Mouse (Mus musculus) forebrain, embryonic 11.5 days (tissue): ENCODE data around the gene Pdzd7. TPM values are rescaled to one million over a fixed set of nuclear protein-coding genes. Genes with fewer than 3 reads are reported as not detected.

Experiments
- ATAC-seq: fragments of 200-750 bp; cut with Nextera tagmentation; replicated peaks from 2 replicates; pipeline ENCODE4 v1.8.0; 2017; ENCODE audit warnings: moderate TSS enrichment; ENCODE audit not compliant: low FRiP score
- DNase-seq: peaks from one replicate; pipeline ENCODE4 v3.0.0-alpha.2; 2017; ENCODE audit warnings: low spot score
- H3K27ac ChIP-seq: fragments of 300-500 bp; sonication (generic); 2 replicates; pipeline ENCODE4 v1.5.1; 2014; ENCODE audit warnings: low read depth, low read length
- H3K27me3 ChIP-seq: fragments of 300-500 bp; sonication (generic); 2 replicates; pipeline ENCODE4 v1.6.1; 2014; ENCODE audit warnings: mild to moderate bottlenecking, low read length, mixed read lengths; ENCODE audit not compliant: control insufficient read depth, insufficient read depth
- H3K36me3 ChIP-seq: fragments of 300-500 bp; sonication (generic); 2 replicates; pipeline ENCODE4 v1.6.1; 2014; ENCODE audit warnings: mild to moderate bottlenecking, low read length, moderate library complexity, mixed read lengths; ENCODE audit not compliant: control insufficient read depth, insufficient read depth
- H3K4me1 ChIP-seq: fragments of 300-500 bp; sonication (generic); replicated peaks from 2 replicates; pipeline ENCODE4 v1.6.1; 2014; ENCODE audit warnings: low read length, mixed read lengths; ENCODE audit not compliant: control insufficient read depth, insufficient read depth
- H3K4me2 ChIP-seq: fragments of 300-500 bp; sonication (generic); 2 replicates; pipeline ENCODE4 v1.6.1; 2014; ENCODE audit warnings: low read depth, mild to moderate bottlenecking, low read length, moderate library complexity, mixed read lengths; ENCODE audit not compliant: severe bottlenecking
- H3K4me3 ChIP-seq: fragments of 300-500 bp; sonication (generic); 2 replicates; pipeline ENCODE4 v1.5.1; 2014; ENCODE audit warnings: low read depth, low read length
- H3K9ac ChIP-seq: fragments of 300-500 bp; sonication (generic); 2 replicates; pipeline ENCODE4 v1.6.1; 2014; ENCODE audit warnings: low read length
- H3K9me3 ChIP-seq: fragments of 300-500 bp; sonication (generic); 2 replicates; pipeline ENCODE4 v1.6.1; 2016; ENCODE audit warnings: low read length, mixed read lengths; ENCODE audit not compliant: control insufficient read depth
- WGBS: fragments of 180-500 bp; shearing (Covaris S2); extraction: QIAGEN DNeasy Blood & Tissue Kit; methylation state at CpG from one replicate; pipeline ENCODE4 v1.1.7; 2014; 5-methylcytosine and 5-hydroxymethylcytosine counted together
- polyA plus RNA-seq: library from polyadenylated mRNA; unstranded; fragments of >200 nt; fragmentation: Nextera tagmentation; extraction: Ambion mirVana; gene quantifications from 2 replicates; pipeline ENCODE4 v1.2.1, GENCODE M21; 2014

The Pdzd7 gene
- polyA plus RNA-seq, 1 experiment from 2014 or later, result 0.61 TPM

DNA sequence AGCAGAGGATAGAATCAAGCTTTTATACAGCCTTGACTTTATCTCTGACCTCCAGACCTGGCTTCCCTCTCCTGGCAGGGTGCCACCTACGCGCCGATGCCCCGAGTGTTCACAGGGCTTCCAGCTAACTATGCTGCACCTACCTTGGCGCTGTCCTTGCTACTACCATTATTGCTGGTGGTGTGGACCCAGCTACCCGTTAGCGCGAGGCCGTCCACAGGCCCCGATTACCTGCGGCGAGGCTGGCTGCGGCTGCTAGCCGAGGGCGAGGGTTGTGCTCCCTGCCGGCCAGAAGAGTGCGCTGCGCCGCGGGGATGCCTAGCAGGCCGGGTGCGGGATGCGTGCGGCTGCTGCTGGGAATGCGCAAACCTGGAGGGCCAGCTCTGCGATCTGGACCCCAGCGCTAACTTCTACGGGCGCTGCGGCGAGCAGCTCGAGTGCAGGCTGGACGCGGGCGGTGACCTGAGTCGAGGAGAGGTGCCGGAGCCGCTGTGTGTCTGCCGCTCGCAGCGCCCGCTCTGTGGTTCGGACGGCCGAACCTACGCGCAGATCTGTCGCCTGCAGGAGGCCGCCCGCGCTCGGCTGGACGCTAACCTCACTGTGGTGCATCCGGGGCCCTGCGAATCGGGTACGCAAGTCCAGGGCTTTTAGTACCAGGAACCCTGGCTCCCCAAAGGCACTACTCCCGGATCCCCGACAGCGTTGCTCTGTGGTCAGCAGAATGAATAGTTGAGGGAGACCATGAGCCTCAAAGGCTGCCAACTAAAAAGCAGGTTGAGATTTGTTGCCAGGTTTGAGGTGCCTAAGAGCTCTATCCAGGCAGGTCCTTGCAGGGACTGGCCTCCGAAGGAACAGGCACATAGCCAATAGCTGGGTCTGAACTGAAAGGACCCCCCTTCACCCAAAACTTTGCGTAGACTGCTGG lies 31.3 kb upstream of the Pdzd7 start:
- under 1% methylated on average over 62 of the region's 62 CpGs for WGBS
- Histone ChIP-seq H3K27ac (no peak overlapping the region), H3K9ac (no peak overlapping the region)

DNA sequence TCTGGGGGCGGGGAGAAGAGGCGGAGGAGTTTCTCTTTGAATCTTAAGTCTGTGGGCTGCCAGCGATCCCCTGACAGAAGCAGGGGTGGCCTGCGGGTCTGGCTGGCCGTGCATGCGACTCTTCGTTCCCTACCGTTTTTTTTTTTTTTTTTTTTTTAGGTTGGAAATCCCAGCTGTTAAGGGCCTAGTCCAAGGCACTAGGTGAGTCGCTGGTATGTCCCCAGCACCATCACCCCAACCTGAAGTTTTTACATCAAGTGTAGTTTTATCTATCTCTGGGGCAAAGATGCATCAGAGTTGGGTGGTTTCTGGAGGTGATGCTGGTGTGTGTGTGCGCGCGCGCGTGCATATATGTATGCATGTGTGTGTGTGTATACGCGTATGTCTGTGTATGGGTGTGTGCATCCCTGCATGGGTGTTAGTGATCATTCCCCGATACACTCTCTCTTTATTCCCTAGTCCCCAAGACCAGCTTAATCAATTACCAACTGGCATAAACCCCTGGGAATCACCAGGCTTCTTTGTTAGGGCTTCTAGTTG lies 30.6 kb upstream of the Pdzd7 start:
- peaks cover 60% of the 10 kb centered on the region for H3K27me3 ChIP-seq
- DNase-seq (no peak), ATAC-seq (no peak)
- no peaks in the 10 kb centered on the region for H3K36me3 ChIP-seq
- no peak overlapping the region for H3K27ac ChIP-seq
- no peaks in the 10 kb centered on the region for H3K9me3 ChIP-seq
- WGBS, result 5% methylated on average over 17 of the region's 17 CpGs
- peak overlapping the region; percentile 25; the same call in 1 of the 2 replicates for H3K4me3 ChIP-seq
- H3K9ac ChIP-seq, result no peak overlapping the region
- peaks cover 34% of the 10 kb centered on the region for H3K4me1 ChIP-seq
- peak overlapping the region; percentile 95; the same call in 1 of the 2 replicates for H3K4me2 ChIP-seq

More for the DNA sequence above, 31.3 kb upstream of the Pdzd7 start:
- ATAC-seq (no peak), DNase-seq (peak; percentile 79)
- H3K4me2 ChIP-seq, result peak overlapping the region; percentile 53
- no peaks in the 10 kb centered on the region for H3K9me3 ChIP-seq
- H3K4me1 ChIP-seq, result peaks cover 34% of the 10 kb centered on the region
- H3K4me3 ChIP-seq, result peak overlapping the region; percentile 25
- peaks cover 63% of the 10 kb centered on the region for H3K27me3 ChIP-seq
- no peaks in the 10 kb centered on the region for H3K36me3 ChIP-seq

DNA sequence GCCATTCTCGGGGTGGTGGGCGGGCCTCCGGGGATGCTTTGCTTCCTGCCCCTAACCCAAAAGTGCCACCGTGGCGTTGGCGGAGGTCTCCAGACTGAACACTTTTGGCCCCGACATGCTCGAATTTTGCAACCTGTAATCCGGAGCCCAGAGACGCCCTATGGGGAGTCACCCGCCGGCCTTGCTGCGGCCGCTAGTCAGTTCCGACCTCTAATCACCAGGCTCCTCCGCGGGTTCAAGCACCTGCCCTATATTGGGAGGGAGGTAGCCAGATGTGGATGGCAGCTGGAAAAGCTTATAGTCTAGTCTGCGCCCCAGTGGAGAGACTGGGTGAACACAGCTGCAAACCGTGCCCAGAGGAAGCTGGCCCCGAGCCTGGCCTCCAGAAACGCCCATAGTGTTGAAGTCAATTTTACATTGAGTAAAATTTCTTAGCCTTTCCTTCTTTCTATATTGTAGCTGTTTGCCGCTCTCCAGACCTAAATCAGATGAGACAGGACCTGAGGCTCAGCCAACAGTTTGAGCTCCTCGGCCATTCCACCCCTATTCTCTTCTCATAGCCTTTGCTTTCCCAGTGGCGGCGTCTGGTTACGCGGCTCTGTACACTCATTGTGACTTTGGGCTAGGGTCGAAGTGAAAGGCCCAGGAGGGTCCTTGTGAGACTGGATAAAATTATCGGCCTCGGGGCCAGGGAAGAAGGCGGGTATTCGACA lies 30.0 kb upstream of the Pdzd7 start:
- peak overlapping the region; percentile 78 for H3K9ac ChIP-seq
- no peaks in the 10 kb centered on the region for H3K36me3 ChIP-seq
- no peak overlapping the region for H3K27ac ChIP-seq
- no peaks in the 10 kb centered on the region for H3K9me3 ChIP-seq
- peaks cover 28% of the 10 kb centered on the region for H3K4me1 ChIP-seq
- DNase-seq, result no peak
- under 1% methylated on average over 32 of the region's 32 CpGs for WGBS
- peak overlapping the region; percentile 60 for H3K4me3 ChIP-seq
- peak; percentile 32 for ATAC-seq
- H3K4me2 ChIP-seq, result peak overlapping the region; percentile 95
- H3K27me3 ChIP-seq, result peaks cover 53% of the 10 kb centered on the region

DNA sequence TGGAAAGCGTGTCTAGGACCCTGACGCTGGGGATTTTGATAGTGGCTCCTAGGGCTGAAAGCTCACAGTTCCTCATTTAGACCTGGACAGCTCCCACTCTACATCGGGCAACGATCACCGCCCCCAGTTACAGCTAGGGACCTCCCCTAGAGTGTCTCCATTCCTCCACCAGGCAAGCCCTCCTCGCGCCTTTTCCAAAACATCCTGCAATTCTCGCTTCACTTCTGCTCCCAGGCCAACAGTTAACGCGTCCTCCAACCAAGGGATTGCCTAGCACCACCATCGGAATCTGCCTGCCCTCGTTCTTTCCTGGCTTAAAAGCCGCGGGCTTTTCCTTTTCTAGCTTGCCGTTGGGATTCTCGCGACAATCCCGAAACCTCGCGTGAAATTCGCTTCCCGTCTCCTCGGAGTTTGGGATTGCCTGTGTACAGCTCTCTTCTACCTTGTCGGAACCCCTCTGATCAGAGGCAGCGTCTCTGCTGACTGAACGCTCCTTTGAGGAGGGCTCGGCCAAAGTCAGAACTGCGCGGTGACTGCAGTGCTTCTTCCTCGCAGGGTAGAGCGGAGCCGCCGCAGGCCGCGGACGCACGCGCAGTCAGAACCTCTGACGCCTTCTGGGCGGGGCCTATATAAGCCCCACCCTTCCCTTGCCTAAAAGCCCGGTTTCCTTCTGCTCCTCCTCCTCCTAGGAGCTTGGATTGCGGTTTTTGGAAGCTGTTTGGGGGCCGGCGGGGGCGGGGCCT lies 29.2 kb upstream of the Pdzd7 start, which contains the start of gene Kazald1:
Kazald1 (plus strand) TSS at position 662 of the 743 bp plus-strand sequence.
- Histone ChIP-seq H3K4me1 (peaks cover 22% of the 10 kb centered on the region), H3K4me3 (peak within 1 kb of the TSS; percentile 60), H3K27ac (peak within 1 kb of the TSS; percentile 80), H3K27me3 (peaks cover 47% of the 10 kb centered on the region), H3K4me2 (peak within 1 kb of the TSS; percentile 95), H3K9ac (peak within 1 kb of the TSS; percentile 78), H3K36me3 (no peaks in the 10 kb centered on the region), H3K9me3 (no peaks in the 10 kb centered on the region)
- under 1% methylated on average over 43 of the region's 45 CpGs for WGBS
- DNase-seq, result peak; percentile 96
- ATAC-seq, result peak; percentile 89

DNA sequence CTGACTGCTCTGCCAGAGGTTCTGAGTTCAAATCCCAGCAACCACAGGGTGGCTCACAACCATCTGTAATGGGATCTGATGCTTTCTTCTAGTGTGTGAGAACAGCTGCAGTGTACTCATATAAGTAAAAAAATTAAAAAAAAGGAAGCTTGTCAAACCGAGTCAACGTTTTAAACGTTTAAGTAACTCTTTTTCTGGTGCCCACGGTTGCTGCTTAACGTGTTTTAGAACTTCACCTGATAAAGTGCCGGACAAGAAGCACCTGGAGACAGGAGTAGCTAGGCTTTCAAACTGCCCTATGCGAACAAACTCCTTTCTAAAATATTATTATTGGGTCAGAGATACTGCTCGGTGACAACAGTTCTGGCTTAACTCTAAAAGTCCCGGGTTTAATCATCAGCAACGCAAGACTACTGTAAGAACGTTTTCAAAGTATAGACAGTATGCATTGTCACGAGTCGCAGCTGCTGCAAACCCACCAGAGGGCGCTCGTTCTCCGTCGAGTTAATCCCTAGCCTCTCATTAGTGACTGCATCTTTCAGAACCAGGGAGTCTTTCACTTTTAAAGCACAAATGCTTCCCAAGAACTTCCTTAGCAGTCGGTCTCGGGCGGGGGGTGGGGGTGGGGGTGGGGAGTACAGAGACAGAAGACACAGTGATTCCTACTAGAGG lies 28.5 kb upstream of the Pdzd7 start:
- H3K4me3 ChIP-seq, result peak overlapping the region; percentile 60
- H3K4me2 ChIP-seq, result peak overlapping the region; percentile 95
- ATAC-seq (peak; percentile 36; the same call in 1 of the 2 replicates), DNase-seq (peak; percentile 94)
- 9% methylated on average over 20 of the region's 20 CpGs for WGBS
- H3K4me1 ChIP-seq, result peaks cover 18% of the 10 kb centered on the region
- no peaks in the 10 kb centered on the region for H3K36me3 ChIP-seq
- H3K9ac ChIP-seq, result peak overlapping the region; percentile 78
- peak overlapping the region; percentile 80 for H3K27ac ChIP-seq
- no peaks in the 10 kb centered on the region for H3K9me3 ChIP-seq
- peaks cover 39% of the 10 kb centered on the region for H3K27me3 ChIP-seq

DNA sequence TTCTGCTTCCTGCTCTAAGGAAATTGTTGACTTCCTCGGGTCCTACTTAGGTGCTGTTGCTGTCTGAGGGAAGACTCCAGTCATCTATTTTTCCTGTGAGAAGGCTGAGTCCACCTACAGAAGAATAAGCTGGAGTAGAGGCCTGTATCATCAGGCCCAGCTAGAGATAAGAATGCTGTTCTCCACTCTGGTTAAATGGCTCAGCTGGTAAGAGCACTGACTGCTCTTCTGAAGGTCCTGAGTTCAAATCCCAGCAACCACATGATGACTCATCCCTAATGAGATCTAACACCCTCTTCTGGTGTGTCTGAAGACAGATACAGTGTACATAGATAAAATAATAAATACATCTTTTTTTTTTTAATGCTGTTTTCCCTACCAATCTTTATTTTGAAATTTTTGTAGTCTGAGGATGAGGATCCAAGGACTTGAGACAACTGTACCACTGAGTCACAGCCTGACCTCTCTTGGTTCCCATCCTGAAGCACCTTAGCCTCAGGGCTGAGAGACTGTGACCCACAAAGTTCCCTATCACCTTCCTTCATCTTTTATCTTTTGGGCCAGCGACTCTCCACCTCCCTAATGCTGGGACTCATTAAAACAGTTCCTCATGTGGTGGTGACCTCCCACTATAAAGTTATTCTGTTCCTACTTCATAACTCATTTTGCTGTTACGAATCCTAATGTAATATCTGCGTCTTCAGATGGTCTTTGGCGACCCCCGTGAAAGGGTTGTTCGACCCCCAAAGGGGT lies 22.4 kb upstream of the Pdzd7 start:
- peaks cover 47% of the 10 kb centered on the region for H3K27me3 ChIP-seq
- WGBS, result 77% methylated on average over 7 of the region's 7 CpGs
- no peak for DNase-seq

DNA sequence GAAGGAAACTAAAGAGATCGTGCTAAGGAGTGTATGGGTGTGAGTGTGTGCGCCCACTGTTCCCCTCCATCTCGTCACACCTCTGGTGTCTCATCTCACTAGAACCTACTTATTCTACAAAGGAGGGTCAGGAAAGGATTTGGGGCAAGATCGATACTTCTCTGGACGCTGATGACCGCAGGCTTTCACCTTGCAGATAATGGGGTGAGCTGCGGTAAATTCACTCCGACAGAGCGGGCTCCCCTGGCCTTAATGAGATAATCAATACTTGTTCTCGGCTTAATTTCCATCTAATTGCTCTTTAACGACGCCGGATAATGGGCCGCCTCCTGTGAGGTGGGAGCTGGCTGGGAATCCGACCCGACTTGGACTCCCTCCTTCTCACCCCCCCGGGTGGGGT lies 21.7 kb upstream of the Pdzd7 start:
- H3K4me1 ChIP-seq, result peaks cover 5% of the 10 kb centered on the region; the same call in 1 of the 2 replicates
- H3K27me3 ChIP-seq, result peaks cover 47% of the 10 kb centered on the region
- H3K9ac ChIP-seq, result no peak overlapping the region
- no peak overlapping the region for H3K27ac ChIP-seq
- 7% methylated on average over 17 of the region's 17 CpGs for WGBS
- H3K36me3 ChIP-seq, result no peaks in the 10 kb centered on the region
- DNase-seq (no peak), ATAC-seq (no peak)
- no peak overlapping the region for H3K4me2 ChIP-seq
- no peak overlapping the region for H3K4me3 ChIP-seq
- no peaks in the 10 kb centered on the region for H3K9me3 ChIP-seq

More for the DNA sequence above, 22.4 kb upstream of the Pdzd7 start:
- H3K9me3 ChIP-seq, result no peaks in the 10 kb centered on the region
- H3K4me1 ChIP-seq, result peaks cover 5% of the 10 kb centered on the region; the same call in 1 of the 2 replicates
- no peak overlapping the region for H3K9ac ChIP-seq
- no peak overlapping the region for H3K4me2 ChIP-seq
- no peak overlapping the region for H3K4me3 ChIP-seq
- ATAC-seq, result no peak
- H3K36me3 ChIP-seq, result no peaks in the 10 kb centered on the region
- no peak overlapping the region for H3K27ac ChIP-seq
